Mouse (Mus musculus) CD8-positive naive resting alpha-beta T cell, adult 2 months (primary cell): ENCODE measurements around the gene 1700015G11Rik.

ENCODE experiments used
- DNase-seq, 2 experiments: peaks; one replicate each; pipeline ENCODE4 v3.0.0; 2022; ENCODE audit warnings: low read depth in 2 of 2, low spot score in 2 of 2

The 1700015G11Rik gene

DNA sequence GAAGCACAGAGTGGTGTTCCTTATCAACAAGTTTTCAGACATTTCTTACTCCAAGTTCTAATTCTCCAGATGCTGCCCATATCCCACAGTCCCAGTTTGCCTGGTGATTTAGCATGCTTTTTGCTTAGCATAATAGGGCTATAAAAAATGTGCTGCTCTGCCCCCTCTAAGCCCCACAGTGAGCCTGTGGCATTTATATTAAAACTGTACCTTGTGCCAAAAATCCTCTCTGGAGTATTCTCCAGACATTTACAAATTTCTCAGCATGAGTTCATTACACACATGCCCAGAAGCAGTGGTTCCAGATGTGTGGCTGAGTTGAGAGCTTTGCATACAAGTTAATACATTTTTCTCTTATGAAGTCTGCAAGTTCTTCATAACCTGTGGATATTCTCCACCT, 46.1 kb downstream of the 1700015G11Rik start:
- DNase-seq = no peak

DNA sequence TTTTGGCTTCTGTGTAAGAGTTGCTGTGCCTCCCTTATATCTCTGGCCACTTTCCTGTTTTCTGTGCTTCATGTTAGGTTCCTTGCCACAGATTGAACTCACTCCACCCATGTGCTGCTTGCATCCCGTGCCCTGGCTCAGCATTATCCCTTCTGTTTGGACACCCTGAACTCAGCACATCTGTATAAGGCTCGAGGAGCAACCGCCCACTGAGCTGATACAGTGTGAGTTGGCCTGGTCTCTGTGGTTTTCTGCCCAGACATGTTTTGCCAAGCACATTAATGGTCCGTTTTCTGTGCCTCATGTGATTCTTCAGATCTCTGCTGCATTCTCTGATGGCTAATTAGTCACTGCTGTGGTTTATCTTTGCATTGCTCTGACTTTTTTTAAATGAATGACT, 47.9 kb downstream of the 1700015G11Rik start:
- DNase-seq = no peak

DNA sequence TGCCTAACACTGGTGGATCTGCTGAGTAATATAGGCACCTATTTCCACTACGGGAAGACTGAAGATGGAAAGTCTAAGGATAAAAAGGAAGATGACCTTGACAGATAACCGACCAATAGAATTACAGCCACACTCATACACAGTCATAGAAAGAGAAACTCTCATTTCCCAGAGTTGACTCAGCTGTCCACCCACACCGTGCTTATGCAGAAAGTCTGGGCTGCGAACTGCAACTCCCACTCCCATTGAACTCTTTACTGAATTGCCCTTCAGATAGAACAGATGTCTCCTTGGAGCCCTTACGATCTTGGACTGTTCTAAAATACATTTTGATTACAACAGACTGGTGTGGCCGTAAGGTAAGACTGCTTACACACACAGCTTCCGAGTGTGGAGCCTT, 50.8 kb downstream of the 1700015G11Rik start:
- DNase-seq = no peak

DNA sequence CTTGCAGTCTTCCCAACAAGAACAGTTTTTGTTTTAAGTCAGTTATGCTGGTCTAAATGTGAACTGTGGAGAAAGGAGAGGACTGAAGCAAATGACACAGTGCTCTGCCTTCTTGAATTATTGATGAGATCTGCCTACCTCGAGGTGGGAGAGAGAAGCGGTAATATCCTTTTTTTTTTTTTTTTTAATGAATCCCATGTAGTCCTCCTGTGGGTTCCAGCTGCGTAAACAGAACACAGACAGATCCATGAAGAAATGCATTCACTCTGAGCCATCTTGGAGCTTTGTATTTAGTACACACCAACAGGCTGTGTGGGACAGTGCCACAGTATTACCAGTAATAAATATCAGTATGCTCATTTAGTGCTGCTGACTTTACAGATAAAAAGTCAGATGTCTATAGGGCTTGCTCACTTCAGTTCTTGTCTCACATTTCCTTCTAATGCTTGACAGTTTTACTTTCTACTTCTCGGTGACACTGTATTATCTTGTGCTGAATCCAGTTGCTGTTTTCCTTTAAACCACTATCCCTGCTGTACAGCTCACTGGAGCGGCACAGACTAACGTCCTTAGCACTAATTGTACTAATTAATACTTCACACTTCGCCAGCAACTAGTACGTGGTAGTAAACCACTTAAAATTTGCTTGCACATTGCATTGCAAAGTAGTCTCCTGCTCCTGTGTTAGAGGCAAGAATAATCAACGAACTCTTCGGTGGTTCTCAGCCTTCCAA, 53.1 kb downstream of the 1700015G11Rik start:
- no peak for DNase-seq
